Mouse (Mus musculus) cerebellum, adult 11-12 months (tissue): ENCODE results near the gene Rgl3.

Experiments used
- DNase-seq: peaks from one replicate; pipeline ENCODE4 v3.0.0; 2022

Gene Rgl3

DNA sequence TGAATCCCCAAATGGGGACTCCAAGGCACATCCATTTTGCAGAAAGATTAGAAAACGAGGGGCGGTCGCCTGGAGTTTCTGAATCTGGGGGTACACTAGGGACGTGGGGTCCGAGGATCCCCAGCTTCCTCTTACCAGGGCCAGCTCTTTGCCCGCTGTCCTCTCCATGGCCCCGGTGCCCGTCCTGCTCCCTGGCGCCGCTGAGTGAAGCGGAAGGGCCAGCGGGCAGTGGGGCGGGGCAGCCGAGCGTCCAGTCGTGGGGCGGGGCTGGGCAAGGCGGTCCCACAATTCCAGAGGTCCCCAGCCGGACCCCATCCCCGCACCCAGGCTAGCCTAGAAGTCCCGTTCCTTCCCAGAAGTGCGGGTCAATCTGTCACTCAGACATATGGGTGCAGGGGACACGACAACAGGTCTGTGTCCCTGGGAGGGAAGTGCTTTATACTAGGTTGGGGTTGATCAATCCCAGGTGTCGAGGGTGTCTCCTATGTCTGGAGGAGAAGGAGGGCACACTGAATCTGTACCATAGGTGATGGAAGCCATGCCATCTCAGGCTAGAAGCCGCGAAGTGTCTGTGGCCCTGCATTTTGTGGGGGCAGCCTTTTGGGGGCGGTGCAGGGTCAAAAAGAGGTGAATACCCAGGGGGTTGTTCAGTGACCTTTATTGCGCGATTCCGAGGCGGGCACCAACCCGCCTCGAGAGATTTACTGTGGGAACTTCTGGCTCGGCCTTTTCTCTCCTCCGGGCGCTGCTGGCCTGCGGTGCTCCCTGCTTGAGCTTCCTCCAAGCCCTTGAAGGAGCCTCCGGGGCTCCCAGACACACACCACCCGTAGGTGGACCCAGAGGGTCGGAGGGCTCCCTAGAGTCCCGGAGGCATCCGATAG lies at the start of gene Rgl3:
TSS of gene Rgl3 (minus strand) at position 217 of the 881 bp plus-strand sequence.
- DNase-seq: peak; percentile 81

DNA sequence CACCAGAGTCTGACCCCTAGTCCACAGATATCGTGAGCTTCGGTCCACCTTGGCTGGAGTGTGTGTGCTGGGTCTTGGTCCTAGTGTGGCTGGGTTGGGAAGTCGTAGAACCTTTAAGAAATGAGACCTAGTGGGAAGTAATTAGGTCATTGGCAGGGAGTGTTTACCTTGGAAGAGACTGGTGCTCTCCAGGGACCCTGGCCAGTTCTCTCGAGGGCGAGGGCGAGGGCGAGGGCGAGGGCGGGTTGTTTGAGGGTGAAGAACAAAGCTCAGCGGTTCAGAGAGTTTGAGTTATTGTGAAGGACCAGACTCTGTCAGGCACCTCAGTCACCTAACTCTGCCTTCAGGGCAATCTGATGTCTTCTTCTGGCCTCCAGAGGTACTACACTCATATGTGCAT lies 48.6 kb upstream of the Rgl3 start:
- no peak for DNase-seq

DNA sequence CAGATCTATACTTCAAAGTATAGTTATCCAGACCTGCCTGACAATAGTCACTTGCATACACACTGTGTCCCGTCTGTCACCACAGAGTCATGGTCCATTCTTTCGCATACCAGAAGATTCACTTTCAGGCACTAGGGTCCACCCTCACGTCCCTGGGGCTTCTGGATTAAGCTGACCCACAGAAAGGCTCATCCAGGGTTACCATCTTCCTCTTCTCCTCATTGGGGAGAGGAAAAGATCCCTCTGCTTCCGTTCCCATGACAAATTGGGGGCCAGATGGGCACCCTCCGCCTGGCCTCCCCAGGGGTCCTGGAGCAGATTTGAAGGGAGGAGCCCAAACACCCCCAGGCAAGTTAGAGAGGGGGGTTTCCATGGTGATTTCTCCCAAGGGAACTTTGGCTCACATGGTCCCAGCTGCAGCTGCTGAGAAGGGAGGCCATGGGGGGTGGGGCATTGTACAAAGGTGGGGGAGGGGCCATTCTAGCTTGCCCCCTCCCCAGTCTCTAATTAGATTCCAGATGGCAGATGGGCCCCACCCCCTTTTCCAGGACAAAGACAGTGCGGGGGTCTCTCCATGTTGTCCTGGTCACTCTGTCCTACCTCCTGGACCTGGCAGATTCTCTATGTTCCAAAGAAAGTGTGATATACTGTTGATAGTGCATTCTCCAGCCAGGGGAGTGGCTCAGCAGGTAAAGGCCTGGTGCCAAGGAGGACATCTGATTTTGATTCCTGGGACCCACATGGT lies 46.2 kb upstream of the Rgl3 start:
- no peak for DNase-seq

DNA sequence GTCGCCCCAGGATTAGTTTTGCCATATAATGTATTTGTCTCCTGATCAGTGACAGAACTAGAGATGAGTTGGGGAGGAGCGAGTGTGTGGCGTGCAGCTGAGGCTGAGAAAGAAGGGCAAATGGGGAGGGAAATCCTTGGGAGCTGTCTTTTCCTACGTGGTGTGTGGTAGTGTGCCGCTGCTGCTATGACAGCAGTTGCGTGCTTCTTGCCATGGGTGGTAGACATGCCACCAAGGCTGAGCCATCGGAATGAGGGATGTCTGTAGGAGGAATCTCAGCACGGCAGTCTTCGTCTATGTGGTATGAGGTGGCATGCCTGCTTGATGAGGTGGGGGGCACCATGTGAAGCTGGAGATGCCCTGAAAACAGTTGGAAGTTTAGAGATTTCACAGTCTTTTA lies 41.1 kb upstream of the Rgl3 start:
- DNase-seq: no peak

DNA sequence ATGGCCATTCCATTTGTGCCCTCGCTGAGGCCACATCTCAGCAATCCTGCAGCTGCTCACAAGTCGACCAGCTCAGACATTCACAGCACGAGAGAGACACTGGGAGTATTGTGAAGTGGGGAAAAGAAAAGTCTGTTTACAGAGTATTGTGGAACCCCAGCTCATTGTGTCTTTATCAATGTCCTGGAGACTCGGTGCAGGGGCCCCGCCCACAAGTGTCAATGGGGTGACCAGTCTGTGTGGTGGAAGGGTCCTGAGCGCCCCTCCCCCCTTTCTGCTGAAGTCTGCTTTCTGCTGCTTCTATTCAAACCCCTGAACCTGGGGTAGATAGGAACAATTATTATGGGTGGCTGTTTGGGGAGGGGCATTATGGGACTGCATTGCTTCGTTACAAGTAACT lies 39.2 kb upstream of the Rgl3 start:
- no peak for DNase-seq

DNA sequence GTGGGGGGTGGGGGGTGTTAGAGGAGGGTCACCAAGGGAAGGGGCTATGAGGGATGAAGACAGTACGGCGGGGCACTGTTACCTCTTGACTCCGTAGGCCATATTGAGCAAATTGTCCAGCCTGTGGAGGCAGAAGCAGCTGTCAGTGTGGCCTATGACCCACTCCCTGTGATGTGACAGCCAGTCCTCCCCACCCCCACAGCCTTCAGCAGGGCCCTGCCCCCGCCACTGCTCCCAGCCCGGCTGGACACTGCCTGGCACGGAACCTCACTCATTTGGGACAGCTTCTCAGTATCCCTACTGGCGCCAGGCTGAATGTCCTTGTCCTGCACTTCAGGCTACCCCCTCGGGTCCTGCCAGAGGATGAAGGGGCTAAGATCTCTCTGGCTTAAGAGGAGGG lies 35.3 kb upstream of the Rgl3 start:
- DNase-seq: no peak

DNA sequence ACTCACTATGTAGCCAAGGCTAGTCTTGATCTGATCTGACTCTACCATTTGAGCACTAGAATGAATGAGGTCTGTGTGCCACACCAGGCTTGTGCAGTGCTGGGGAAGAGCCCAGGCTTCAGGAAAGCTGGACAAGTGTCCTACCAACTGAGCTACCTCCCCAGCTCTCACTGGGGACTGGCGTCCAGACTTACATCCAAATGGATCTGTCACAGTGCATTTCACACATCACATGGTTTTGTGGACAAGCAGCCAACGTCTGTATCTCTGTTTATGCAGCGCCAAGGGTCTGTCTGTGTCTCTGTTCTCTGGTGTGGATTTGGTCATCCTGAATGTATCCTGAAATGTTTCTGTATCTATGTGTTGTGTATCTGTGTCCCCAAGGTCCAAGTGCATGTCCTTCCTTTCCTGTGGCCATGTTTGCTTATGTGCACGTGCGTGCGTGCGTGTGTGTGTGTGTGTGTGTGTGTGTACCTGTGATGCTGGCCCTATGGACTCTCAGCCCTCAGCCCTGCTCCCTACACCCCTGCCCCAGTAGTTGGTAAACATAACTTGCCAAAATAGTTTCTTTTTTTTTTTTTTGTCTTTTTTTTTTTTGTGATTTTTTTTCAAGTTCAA lies 28.1 kb upstream of the Rgl3 start:
- peak; percentile 77 for DNase-seq

DNA sequence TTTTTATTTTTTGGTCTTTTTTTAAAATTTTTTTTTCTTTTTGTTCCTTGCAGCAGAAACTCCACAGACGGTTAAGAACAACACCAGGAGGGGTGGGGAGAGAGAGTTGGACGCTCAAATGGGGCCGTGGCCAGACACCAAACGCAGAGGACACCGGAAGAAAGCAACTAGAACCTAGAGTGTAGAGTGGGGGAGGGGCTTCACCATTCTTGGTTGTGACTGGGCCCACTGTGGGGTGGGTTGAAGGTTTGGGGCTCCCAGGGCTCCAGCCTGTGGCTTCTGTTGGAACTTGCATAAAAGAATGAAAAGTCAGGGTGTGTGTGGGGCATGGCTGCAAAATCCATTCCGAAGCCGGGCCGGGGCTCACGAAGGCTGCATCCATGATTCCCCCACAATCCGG lies 27.0 kb upstream of the Rgl3 start:
- DNase-seq: no peak

DNA sequence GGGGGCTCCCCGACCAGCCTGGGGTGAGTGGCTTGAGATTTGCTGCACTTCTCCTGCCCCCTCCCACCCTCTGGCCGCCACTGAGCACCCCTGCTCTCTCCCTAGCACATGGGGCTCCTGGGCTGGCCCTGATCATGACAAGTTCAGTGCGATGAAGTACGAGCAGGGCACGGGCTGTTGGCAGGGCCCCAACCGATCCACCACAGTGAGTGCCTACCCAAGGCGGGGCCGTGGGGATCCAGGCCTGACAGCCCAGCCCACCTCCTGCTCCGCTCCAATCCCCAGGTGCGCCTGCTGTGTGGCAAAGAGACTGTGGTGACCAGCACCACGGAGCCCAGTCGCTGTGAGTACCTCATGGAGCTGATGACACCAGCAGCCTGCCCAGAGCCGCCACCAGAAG lies 23.5 kb upstream of the Rgl3 start:
- DNase-seq: peak; percentile 55

DNA sequence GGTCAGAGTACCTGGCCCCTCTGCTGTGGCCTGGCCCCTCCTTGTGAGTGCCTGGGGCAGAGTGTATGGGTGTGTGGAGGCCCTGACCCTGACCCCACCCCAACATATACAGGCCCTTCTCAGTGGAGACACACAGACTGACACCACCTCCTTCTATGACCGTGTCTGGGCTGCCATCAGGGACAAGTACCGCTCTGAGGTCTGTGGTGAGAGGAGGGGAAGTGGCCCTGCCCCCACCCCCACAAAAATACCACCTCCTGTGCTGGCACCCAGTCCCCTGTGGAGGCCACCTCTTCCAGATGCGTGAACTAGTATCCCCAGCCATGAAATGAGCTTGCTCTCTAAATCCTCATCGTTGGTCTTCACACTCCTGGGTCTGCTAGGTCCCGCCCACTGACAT lies 21.8 kb upstream of the Rgl3 start:
- no peak for DNase-seq

DNA sequence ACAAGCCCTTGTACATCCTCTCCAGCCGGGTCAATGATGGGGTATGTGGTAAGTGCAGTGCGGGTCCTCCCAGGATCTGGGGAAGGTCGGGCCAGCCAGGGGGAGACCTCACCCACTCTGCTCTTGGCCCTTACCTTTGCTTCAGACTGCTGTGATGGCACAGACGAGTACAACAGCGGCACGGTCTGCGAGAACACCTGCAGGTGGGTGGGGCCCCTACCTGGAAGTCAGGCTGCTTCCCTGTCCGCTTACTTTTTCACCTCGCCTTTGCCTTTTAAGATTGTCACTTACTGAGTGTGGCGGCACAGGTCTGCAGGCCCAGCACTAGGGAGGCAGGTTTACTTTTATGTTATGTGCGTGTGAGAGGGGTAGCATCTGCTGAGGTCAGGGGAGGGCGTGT lies 15.3 kb upstream of the Rgl3 start:
- DNase-seq: peak; percentile 60

DNA sequence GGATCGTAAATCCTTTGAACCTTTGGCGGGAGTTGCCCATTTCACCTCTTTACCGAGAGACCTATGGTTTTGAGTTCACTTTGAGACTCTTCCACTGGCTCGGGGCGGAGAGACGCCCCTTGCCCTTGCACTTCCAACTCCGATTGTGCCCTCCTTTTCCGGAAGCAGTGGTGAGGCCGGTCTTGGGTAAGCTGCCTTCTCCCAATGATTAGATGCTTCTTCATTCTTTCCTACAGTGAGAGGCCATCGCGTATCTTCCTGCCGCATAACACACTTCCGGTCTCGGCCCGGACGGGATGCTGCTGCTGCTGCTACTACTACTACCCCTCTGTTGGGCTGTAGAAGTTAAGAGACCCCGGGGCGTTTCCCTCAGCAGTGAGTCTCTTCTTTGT lies 13.9 kb upstream of the Rgl3 start:
- DNase-seq: no peak

DNA sequence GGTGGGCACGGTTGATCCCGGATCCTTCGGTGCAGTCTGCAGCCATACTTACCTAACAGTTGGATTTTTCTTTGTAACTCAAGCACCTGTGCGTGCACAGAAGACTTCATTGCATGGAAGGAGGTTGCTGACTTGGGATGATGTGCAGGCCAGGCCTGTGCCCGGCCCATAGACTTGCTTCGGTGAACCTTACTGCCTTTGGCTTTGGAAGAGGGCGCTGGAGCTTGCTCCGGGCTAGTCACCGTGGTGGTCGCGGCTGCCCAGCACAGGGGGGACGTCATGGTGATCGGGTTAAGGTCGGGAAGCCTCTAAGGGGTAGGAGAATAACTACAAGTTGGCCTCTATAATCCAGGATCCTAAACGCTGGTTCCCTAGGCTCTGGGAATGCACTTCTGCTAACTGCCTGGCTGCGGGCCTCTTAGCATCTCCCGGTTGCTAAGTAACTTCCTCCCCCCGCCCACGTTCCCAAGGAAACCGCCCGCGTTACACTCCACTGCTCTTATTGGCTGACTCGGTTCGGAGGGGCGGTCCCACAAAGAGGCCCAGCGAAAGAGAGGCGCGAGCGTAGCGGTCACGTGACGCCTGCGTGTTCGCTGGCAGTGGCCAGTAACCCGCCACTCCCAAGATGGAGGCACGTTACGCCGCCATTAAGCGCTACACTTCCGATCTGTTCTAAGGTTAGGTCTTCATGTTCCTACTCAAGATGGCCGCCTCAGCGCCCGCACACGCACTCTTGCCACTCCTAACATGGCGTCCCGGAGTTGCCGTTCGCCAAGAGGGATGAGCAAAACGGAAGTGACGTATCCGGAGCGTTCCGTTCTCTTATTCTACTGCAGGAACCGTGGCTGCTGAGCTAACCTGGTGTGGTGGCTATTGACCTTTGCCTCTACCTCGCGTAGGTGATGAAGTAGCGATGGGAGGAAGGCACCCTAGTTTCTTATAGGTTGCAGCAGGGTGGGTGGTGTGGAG lies 13.2 kb upstream of the Rgl3 start, which contains the start of the genes Ccdc151 and Prkcsh:
TSS of gene Ccdc151 (minus strand) at position 441 of the 969 bp plus-strand sequence.
TSS of gene Prkcsh (plus strand) at position 613 of the 969 bp plus-strand sequence.
- DNase-seq: peak; percentile 100

DNA sequence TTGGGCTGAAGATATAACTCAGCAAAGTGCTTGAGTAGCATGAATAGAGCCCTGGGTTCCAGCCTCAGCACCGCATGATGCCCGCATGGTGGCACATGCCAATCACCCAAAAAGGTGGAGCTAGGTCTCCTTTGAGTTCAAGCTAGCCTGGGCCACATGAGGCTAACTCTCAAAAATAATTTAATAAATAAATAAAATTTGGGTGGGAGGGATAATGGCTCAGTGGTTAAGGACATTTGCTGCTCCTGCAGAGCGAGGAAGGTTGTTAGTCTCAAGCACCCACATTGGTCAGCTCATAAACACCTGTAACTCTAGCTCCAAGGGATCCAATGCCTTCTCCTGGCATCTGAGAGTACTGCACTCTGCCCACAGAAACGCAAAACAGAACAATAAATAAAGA lies 12.4 kb upstream of the Rgl3 start:
- peak; percentile 54 for DNase-seq

DNA sequence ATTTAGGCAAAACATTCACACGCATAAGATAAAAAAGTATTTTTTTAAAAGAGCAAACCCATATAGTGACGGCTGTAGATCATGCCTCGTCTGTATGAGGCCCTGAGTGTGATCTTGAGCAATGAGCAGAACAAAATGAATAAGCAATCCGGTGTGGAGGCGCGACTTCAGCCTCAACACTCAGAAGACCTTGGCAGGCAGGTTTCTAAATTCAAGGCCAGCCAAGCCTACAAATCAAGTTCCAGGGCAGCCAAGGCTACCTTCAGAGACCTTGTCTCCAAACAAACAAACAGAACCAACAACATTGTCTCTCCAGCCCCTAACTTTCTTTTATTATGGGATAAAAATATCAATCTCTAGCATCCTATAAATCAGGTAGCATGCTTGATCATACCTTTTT lies 11.1 kb upstream of the Rgl3 start:
- DNase-seq: no peak

DNA sequence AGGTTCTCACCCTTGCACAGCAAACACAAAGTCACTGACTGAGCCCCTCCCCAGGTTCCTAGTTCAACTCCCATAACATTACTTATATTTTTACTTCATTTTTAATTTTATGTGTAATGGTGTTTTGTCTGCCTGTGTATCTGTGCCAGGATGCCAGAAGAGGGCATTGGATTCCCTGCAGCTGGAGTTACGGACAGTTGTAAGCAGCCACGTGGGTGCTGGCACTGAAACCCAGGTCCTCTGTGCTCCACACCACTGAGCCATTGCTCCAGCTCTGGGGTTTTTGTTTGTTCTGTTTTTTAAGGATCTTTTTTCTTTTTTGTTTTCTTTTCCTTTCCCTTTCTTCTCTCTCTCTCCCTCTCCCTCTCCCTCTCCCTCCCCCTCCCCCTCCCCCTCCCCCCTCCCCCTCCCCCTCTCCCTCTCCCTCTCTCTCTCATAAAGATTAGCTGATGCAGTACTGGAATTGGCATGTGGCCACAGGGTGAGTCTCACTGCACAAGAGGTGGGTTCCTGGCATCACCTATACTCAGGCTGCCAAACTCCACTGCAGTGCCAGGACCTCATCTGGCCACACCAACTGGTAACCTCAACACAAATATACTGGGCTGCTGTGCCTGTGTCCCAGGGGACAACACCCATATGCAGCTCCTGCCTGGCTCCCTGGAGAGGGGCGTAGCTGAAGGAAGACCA lies 7.1 kb upstream of the Rgl3 start:
- peak; percentile 28 for DNase-seq

DNA sequence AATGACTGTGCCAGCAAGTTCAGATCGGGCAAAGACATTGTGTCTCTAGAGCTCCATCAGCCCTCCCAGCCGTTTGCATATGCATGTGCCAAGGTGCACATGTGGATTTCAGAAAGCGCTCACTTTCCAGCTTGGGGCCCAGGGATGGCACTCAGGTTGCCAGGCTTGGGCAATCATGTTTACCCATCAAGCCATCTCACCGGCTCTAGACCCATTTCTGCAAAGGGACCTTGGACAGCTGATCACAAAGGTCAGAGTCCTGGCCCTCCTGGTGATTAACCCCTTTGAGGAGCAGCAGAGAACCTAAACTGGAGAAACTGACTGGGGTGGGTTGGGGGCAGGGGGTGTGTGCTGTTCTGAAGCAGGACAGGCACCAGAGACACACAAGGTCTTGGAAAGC lies 3.0 kb upstream of the Rgl3 start:
- DNase-seq: no peak

DNA sequence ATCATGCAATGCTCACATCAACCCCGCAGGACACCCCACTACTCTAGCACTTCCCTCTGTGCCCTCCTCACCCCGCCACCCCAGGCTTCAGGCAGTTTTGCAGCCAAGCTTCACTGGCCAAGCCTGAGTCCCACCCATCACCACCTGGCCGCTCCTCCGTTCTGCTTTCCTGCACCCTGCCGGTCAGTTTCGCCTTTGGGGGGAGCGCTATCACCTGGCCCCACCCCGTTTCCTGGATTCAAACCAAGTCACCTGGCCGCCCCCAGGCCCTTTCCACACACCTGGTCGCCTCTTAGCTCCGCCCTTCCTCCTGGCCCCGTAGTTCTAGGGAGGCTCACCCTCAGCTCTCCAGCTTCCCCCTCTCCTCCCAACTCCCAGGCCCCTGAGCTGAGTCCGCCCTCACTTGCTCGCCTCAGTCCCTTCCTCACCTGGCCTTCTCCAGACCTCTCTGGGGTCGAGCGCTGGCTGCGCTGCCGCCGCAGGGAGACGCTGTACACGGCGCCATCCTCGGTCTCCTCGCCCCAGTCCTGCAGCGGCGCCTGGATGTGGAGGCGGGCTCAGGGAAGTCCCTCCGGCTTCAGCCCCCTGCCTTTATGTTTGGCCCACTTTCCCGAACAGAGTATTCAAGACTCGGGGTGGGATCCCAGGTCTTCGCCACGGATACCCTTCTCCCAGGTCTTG lies 685 bp downstream of the Rgl3 start:
- peak; percentile 80 for DNase-seq

DNA sequence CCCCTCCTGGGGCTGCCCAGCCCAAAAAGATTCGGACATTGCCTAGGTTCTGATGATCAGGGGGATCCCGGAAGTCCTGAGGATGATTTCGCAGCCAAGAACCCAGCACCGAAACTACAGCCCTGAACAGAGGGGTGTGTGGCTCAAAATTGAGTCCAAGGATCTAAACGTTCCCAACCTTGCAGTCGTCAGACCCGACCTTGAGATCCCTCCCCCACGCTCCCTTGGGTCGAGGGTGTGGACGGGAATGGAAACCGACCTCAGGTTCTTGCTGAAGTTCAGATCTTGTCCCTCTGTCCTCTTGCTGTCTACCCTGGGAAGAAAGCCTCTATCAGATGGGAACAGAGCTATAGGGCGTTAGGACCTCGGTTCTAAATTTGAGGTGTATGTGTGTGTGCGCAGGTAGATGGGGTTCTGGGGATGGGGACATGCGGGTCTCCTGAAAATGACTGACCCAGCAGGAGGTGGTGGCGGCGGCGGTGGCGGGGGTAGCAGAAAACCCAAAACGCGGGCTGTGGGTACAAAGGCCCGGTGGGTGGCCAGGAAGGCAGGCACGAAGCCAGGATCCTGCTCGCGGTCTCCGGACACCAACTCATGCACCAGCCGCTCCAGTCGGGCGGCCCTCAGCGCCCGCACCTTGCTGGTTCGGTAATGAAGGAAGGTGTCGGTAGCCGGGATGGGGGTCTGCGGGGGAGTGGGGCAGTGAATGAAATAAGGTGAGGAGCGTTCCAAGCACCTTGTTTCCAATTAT lies 1.5 kb downstream of the Rgl3 start:
- peak; percentile 79 for DNase-seq

DNA sequence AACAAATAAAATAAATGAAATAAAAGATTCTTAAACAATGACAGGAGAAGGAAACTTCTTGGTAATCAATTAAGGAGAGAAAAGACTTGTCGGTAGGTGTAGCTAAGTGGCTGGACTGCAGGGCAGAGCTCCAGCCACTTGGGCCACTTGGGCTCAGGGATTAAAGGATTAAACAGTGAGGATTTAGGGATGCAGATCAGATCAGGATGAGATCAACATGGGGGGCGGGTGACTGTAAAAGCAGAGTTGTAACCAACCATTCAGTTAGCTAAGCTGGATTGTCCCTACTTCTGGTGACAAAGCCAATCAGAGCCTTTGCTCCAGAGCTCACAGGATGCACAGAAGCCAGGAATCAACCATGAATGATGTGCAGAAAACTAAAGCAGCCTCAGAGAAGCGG lies 5.3 kb downstream of the Rgl3 start:
- no peak for DNase-seq
